Mouse (Mus musculus) lung, embryonic 14.5 days (tissue): ENCODE data around the gene Ext2. TPM values are rescaled to one million over a fixed set of nuclear protein-coding genes. Genes with fewer than 3 reads are reported as not detected.
A peak's percentile ranks its signal among the peaks of the same experiment; 100 is the strongest.

Source experiments
- ATAC-seq: fragments of 200-750 bp; cut with Nextera tagmentation; 2 replicates; pipeline ENCODE4 v1.8.0; 2017; ENCODE audit warnings: mild to moderate bottlenecking, moderate TSS enrichment, moderate library complexity; ENCODE audit not compliant: insufficient read depth
- DNase-seq: peaks from one replicate; pipeline ENCODE4 v3.0.0-alpha.2; 2015
- H3K27ac ChIP-seq: fragments of 300-500 bp; sonication (generic); 2 replicates; pipeline ENCODE4 v1.5.1; 2014; ENCODE audit warnings: low read depth, mild to moderate bottlenecking, moderate library complexity
- H3K27me3 ChIP-seq: fragments of 300-500 bp; sonication (generic); 2 replicates; pipeline ENCODE4 v1.6.1; 2014; ENCODE audit warnings: low read length, control low read depth; ENCODE audit not compliant: insufficient read depth
- H3K36me3 ChIP-seq: fragments of 300-500 bp; sonication (generic); 2 replicates; pipeline ENCODE4 v1.6.1; 2014; ENCODE audit warnings: control low read depth; ENCODE audit not compliant: insufficient read depth
- H3K4me1 ChIP-seq: fragments of 300-500 bp; sonication (generic); 2 replicates; pipeline ENCODE4 v1.6.1; 2014; ENCODE audit warnings: antibody characterized with exemption, control low read depth; ENCODE audit not compliant: insufficient read depth
- H3K4me2 ChIP-seq: fragments of 300-500 bp; sonication (generic); 2 replicates; pipeline ENCODE4 v1.6.1; 2014; ENCODE audit warnings: mild to moderate bottlenecking
- H3K4me3 ChIP-seq: fragments of 300-500 bp; sonication (generic); 2 replicates; pipeline ENCODE4 v1.5.1; 2014; ENCODE audit warnings: low read depth, low read length
- H3K9ac ChIP-seq: fragments of 300-500 bp; sonication (generic); 2 replicates; pipeline ENCODE4 v1.6.1; 2014
- H3K9me3 ChIP-seq: fragments of 300-500 bp; sonication (generic); 2 replicates; pipeline ENCODE4 v1.6.1; 2016; ENCODE audit warnings: low read depth, low read length, control low read depth
- CTCF ChIP-seq: IDR thresholded peaks from 2 replicates; pipeline ENCODE4 v1.5.1; 2016; ENCODE audit warnings: antibody characterized with exemption, low read depth
- WGBS: fragments of 180-500 bp; shearing (Covaris S2); extraction: QIAGEN DNeasy Blood & Tissue Kit; methylation state at CpG from one replicate; pipeline ENCODE4 v1.1.7; 2014; 5-methylcytosine and 5-hydroxymethylcytosine counted together
- polyA plus RNA-seq: library from polyadenylated mRNA; unstranded; fragments of >200 nt; fragmentation: Nextera tagmentation; extraction: Ambion mirVana; gene quantifications from 2 replicates; pipeline ENCODE4 v1.2.1, GENCODE M21; 2014

Ext2 gene
- polyA plus RNA-seq, 1 experiment from 2014 or later = 138 TPM

- WGBS = 78% methylated on average over 4 of the region's 4 CpGs
- DNase-seq (no peak), ATAC-seq (no peak)
- H3K4me3 ChIP-seq = no peak overlapping the region
- no peak overlapping the region for H3K27ac ChIP-seq
- H3K4me2 ChIP-seq = no peak overlapping the region
- H3K4me1 ChIP-seq = no peaks in the 10 kb centered on the region
- no peaks in the 10 kb centered on the region for H3K9me3 ChIP-seq
- H3K9ac ChIP-seq = no peak overlapping the region
- no peaks in the 10 kb centered on the region for H3K27me3 ChIP-seq
- peaks cover 9% of the 10 kb centered on the region; the same call in 1 of the 2 replicates for H3K36me3 ChIP-seq
- no peak for TF ChIP-seq CTCF
Observed at GRCm38 (mm10) chr2:93704195-93704594, 118.2 kb downstream of the Ext2 start.

- H3K9me3 ChIP-seq = no peaks in the 10 kb centered on the region
- H3K4me2 ChIP-seq = no peak overlapping the region
- peaks cover 9% of the 10 kb centered on the region; the same call in 1 of the 2 replicates for H3K36me3 ChIP-seq
- H3K27me3 ChIP-seq = no peaks in the 10 kb centered on the region
- H3K9ac ChIP-seq = no peak overlapping the region
- TF ChIP-seq CTCF = no peak
- ATAC-seq (no peak), DNase-seq (no peak)
- no peak overlapping the region for H3K27ac ChIP-seq
- H3K4me1 ChIP-seq = no peaks in the 10 kb centered on the region
- no peak overlapping the region for H3K4me3 ChIP-seq
- WGBS = 73% methylated on average over 19 of the region's 19 CpGs
Observed at GRCm38 (mm10) chr2:93702936-93703926, 119.1 kb downstream of the Ext2 start.

- H3K4me3 ChIP-seq = no peak overlapping the region
- TF ChIP-seq CTCF = no peak
- DNase-seq = no peak
- H3K36me3 ChIP-seq = peaks cover 11% of the 10 kb centered on the region; the same call in 1 of the 2 replicates
- H3K9ac ChIP-seq = no peak overlapping the region
- ATAC-seq = no peak
- H3K4me1 ChIP-seq = peaks cover 11% of the 10 kb centered on the region
- WGBS = 66% methylated on average over 2 of the region's 2 CpGs
- H3K27ac ChIP-seq = no peak overlapping the region
- no peaks in the 10 kb centered on the region for H3K9me3 ChIP-seq
- H3K27me3 ChIP-seq = no peaks in the 10 kb centered on the region
- H3K4me2 ChIP-seq = no peak overlapping the region
Observed at GRCm38 (mm10) chr2:93699346-93699745, 123.0 kb downstream of the Ext2 start.

DNA sequence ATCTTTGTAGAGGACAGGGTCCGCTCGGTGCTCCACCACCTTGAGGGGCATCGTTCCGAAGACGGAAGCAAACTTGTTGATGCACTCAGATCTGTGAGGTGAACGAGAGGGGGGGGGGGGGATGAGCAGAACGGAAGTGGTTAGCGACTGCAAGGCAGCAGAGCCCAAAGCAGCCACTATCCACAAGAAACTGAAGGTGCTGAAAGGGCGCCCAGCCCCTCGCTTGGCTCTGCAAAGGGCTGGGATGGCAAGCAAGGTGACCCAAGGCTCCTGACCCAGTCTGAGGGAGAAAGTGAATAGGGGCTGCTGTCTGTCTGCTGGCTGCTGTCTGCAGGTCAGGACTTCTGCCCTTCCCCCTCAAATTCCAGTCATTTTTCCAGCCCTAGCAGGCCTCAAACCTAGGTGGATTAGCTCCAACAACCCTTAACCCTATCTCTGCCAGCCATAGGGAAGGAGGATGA lies 126.2 kb downstream of the Ext2 start:
- Histone ChIP-seq H3K9ac (no peak overlapping the region), H3K27me3 (no peaks in the 10 kb centered on the region)
- WGBS = 18% methylated on average over 8 of the region's 10 CpGs

GRCm38 (mm10) chr2:93693101-93693500 lies 129.3 kb downstream of the Ext2 start:
- no peak overlapping the region for H3K9ac ChIP-seq
- WGBS = 75% methylated on average over 4 of the region's 4 CpGs
- peaks cover 11% of the 10 kb centered on the region for H3K4me1 ChIP-seq
- TF ChIP-seq CTCF = no peak
- H3K4me2 ChIP-seq = no peak overlapping the region
- H3K36me3 ChIP-seq = 0 out of 2 replicates have a peak, but pooled peaks cover 3% of the 10 kb centered on the region
- no peaks in the 10 kb centered on the region for H3K27me3 ChIP-seq
- no peak for DNase-seq
- H3K9me3 ChIP-seq = no peaks in the 10 kb centered on the region
- no peak for ATAC-seq
- H3K27ac ChIP-seq = no peak overlapping the region
- no peak overlapping the region for H3K4me3 ChIP-seq

More for the DNA sequence above, 126.2 kb downstream of the Ext2 start:
- H3K4me2 ChIP-seq = peak overlapping the region; percentile 37; the same call in 1 of the 2 replicates
- TF ChIP-seq CTCF = no peak
- H3K9me3 ChIP-seq = no peaks in the 10 kb centered on the region
- H3K4me1 ChIP-seq = peaks cover 11% of the 10 kb centered on the region
- peak overlapping the region; percentile 47; the same call in 1 of the 2 replicates for H3K27ac ChIP-seq
- H3K36me3 ChIP-seq = 0 out of 2 replicates have a peak, but pooled peaks cover 3% of the 10 kb centered on the region
- H3K4me3 ChIP-seq = no peak overlapping the region
- DNase-seq (peak; percentile 52), ATAC-seq (peak; percentile 68; the same call in 1 of the 2 replicates)

DNA sequence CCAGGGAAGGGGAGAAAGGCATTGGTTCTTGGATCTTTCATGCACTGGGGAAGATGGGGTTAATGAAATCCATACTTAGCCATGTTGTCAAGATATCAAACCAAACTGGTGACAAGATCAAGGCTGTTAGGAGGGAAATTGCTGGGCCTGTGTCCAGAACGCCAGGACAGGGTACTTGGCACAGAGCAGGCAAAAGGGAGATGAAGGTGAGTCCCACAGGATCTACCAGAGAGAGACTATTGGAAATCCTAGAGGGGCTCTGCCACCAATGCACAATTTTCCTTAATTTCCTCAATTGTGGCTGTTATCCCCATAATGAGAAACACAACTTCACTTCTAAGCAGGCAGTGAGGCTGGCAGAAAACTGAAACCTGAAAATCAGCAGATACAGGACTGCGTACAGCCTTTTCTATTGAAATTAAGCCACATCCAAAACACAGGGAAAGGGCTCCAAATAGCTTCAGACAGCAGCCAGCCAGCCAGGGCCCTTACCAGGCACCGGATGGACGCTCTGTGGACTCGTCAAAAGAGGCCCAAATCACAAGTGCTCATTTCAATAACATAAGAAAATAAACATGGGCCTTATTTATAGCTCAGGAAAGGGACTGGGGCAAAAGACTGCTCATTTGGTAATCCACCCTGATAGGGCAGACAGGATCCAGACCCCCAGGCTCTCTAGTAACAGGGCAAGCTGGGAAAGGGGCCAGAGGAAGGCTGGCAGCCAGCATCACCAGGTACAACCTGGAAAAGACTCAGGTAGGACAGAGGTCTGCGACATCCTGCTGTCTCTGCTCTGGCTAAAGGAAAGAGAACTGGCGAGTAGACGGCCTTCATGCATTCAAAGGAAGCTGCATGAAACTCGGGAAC lies 132.1 kb downstream of the Ext2 start:
- H3K4me3 ChIP-seq = no peak overlapping the region
- 55% methylated on average over 9 of the region's 9 CpGs for WGBS
- no peak overlapping the region for H3K4me2 ChIP-seq
- H3K36me3 ChIP-seq = 0 out of 2 replicates have a peak, but pooled peaks cover 1% of the 10 kb centered on the region
- no peak for TF ChIP-seq CTCF
- H3K27ac ChIP-seq = no peak overlapping the region
- H3K9me3 ChIP-seq = no peaks in the 10 kb centered on the region
- H3K4me1 ChIP-seq = no peaks in the 10 kb centered on the region
- H3K27me3 ChIP-seq = no peaks in the 10 kb centered on the region
- ATAC-seq (no peak), DNase-seq (no peak)
- no peak overlapping the region for H3K9ac ChIP-seq

DNA sequence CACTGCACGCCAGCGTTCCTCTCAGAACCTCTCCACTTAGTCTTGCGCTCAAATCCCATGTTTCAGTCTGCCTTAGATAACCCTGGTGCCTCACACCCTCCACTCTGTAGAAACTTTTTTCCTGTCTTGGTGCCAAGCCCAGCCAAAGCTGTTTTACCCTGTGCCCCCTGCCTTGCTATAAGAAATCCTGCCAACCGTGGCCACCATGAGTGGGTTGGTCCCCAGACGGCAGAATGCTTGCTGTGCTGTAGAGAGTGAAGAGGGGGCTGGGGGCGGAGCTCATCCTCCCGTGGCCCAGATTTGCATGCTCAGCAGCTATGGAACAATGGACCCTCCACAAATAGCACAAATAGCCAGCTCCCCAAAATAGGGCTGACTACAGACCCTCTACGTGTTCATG lies 138.7 kb downstream of the Ext2 start:
- ATAC-seq (no peak), DNase-seq (no peak)
- no peak for TF ChIP-seq CTCF
- Histone ChIP-seq H3K4me3 (no peak overlapping the region), H3K9me3 (no peaks in the 10 kb centered on the region), H3K4me2 (no peak overlapping the region), H3K4me1 (no peaks in the 10 kb centered on the region), H3K27ac (no peak overlapping the region), H3K9ac (no peak overlapping the region), H3K36me3 (no peaks in the 10 kb centered on the region), H3K27me3 (no peaks in the 10 kb centered on the region)
- WGBS = 57% methylated on average over 8 of the region's 8 CpGs
